In genomic region chr7:96778601-96778969, GRCm38 (mm10) we compare ENCODE assay signal across 8 mouse cellular contexts.
DNase-seq lines count a peak whose midpoint lies in the region; TF ChIP-seq lines count a peak whose summit lies in the region.

No protein-coding gene starts in this region.

- no peak overlapping the region for H3K4me3 ChIP-seq in thymus, adult 2 months (ENCODE audit: control insufficient read depth, insufficient read depth, low read length)
- H3K4me3 ChIP-seq in liver, adult 2 months (ENCODE audit: insufficient read depth, low read depth, low read length), result no peak overlapping the region

- peak; percentile 15 for DNase-seq in gastrocnemius, postnatal 14 days
- no peak for DNase-seq in gastrocnemius, postnatal 36 days
- DNase-seq in thymus, postnatal 25 days, result peak; percentile 6
- DNase-seq in thymus, adult 2 months, result no peak
- DNase-seq in liver, adult 2 months (ENCODE audit: extremely low read depth, low read depth, low spot score), result no peak
- peak; percentile 79 for DNase-seq in testis, postnatal 10 days (ENCODE audit: low spot score)
- DNase-seq in Muller cell, postnatal 12 days (ENCODE audit: inconsistent ontology term), result no peak
- DNase-seq in layer of hippocampus, postnatal 10 days (ENCODE audit: low spot score in 2 of 2), result no peak

- H3K9ac ChIP-seq in liver, adult 2 months (ENCODE audit: low read depth, low read length), result no peak overlapping the region

- 68% methylated on average over 3 of the region's 3 CpGs for WGBS in thymus, adult 2 months
- 55% methylated on average over 3 of the region's 3 CpGs for WGBS in liver, adult 2 months

- no peak overlapping the region for H3K27ac ChIP-seq in thymus, adult 2 months (ENCODE audit: control insufficient read depth, insufficient read depth, low read length)
- no peak overlapping the region for H3K27ac ChIP-seq in liver, adult 2 months (replicated peaks; ENCODE audit: insufficient read depth, low read depth, low read length)

- no peaks in the 10 kb centered on the region for H3K79me2 ChIP-seq in liver, adult 2 months (ENCODE audit: control insufficient read depth, insufficient read depth, low read length)

- no peaks in the 10 kb centered on the region for H3K27me3 ChIP-seq in thymus, adult 2 months (ENCODE audit: control insufficient read depth, insufficient read depth, low read length)
- no peaks in the 10 kb centered on the region for H3K27me3 ChIP-seq in liver, adult 2 months (ENCODE audit: control insufficient read depth, insufficient read depth, low read length)

- TF ChIP-seq POLR2A in thymus, adult 2 months (IDR thresholded peaks at IDR 0.05; ENCODE audit: control insufficient read depth, extremely low read depth, insufficient read depth, low read length, poor library complexity), result no peak
- no peak for TF ChIP-seq POLR2A in liver, adult 2 months (IDR thresholded peaks at IDR 0.05; ENCODE audit: extremely low read depth, insufficient read depth, low read length)

- intact Hi-C loops in gastrocnemius, postnatal 14 days (cut with DNase I; ENCODE audit: low total_unique reads), result loop anchor here (5.0 kb wide), 1 partner anchor 134 kb away; no protein-coding TSS in a partner anchor
- intact Hi-C loops in gastrocnemius, postnatal 36 days (cut with DNase I), result loop anchor here (2.0 kb wide), 1 partner anchor 136 kb away; no protein-coding TSS in a partner anchor

- H3K36me3 ChIP-seq in thymus, adult 2 months (ENCODE audit: control insufficient read depth, insufficient read depth, low read length), result no peaks in the 10 kb centered on the region
- no peaks in the 10 kb centered on the region for H3K36me3 ChIP-seq in liver, adult 2 months (ENCODE audit: control insufficient read depth, insufficient read depth, low read length)

- no peaks in the 10 kb centered on the region for H3K4me1 ChIP-seq in thymus, adult 2 months (replicated peaks; ENCODE audit: control insufficient read depth, insufficient read depth, low read length)
- H3K4me1 ChIP-seq in liver, adult 2 months (ENCODE audit: control insufficient read depth, insufficient read depth, low read length), result no peaks in the 10 kb centered on the region

- TF ChIP-seq CTCF in thymus, adult 2 months (IDR thresholded peaks at IDR 0.05; ENCODE audit: borderline replicate concordance, control insufficient read depth, extremely low read depth, insufficient read depth, low read length, poor library complexity), result no peak
- peak; percentile 49; the same call in 1 of the 2 replicates for TF ChIP-seq CTCF in liver, adult 2 months (IDR thresholded peaks at IDR 0.05; ENCODE audit: low read depth, low read length)

Comparison
In these comparisons a context has a peak if more than half of its experiments do, and no peak if none do; other contexts are left out.
1. DNase-seq: peak in gastrocnemius, postnatal 14 days (single experiment), thymus, postnatal 25 days (single experiment) and testis, postnatal 10 days (single experiment); none in gastrocnemius, postnatal 36 days (0 of 2), thymus, adult 2 months (single experiment), liver, adult 2 months (single experiment), Muller cell, postnatal 12 days (single experiment) and layer of hippocampus, postnatal 10 days (0 of 2).